Mouse (Mus musculus) forebrain, embryonic 12.5 days (tissue): ENCODE measurements at regions not wholly inside any gene's neighbourhood (a gene's known extent, or its start where the extent isn't known, plus 50 kb on each side); places are given as distances from the start of the nearest gene placed in this dataset.

Experiments used
- ATAC-seq: fragments of 200-750 bp; cut with Nextera tagmentation; 2 replicates; pipeline ENCODE4 v1.8.0; 2017; ENCODE audit warnings: moderate TSS enrichment; ENCODE audit not compliant: low FRiP score
- H3K27ac ChIP-seq: fragments of 300-500 bp; sonication (generic); 2 replicates; pipeline ENCODE4 v1.5.1; 2016; ENCODE audit warnings: mild to moderate bottlenecking
- H3K27me3 ChIP-seq: fragments of 300-500 bp; sonication (generic); 2 replicates; pipeline ENCODE4 v1.6.1; 2016; ENCODE audit warnings: mild to moderate bottlenecking
- H3K36me3 ChIP-seq: fragments of 300-500 bp; sonication (generic); replicated peaks from 2 replicates; pipeline ENCODE4 v1.6.1; 2016; ENCODE audit warnings: mild to moderate bottlenecking
- H3K4me1 ChIP-seq: fragments of 300-500 bp; sonication (generic); 2 replicates; pipeline ENCODE4 v1.6.1; 2016
- H3K4me2 ChIP-seq: fragments of 300-500 bp; sonication (generic); 2 replicates; pipeline ENCODE4 v1.6.1; 2016; ENCODE audit warnings: mild to moderate bottlenecking, moderate library complexity
- H3K4me3 ChIP-seq: fragments of 300-500 bp; sonication (generic); replicated peaks from 2 replicates; pipeline ENCODE4 v1.5.1; 2016; ENCODE audit warnings: mild to moderate bottlenecking
- H3K9ac ChIP-seq: fragments of 300-500 bp; sonication (generic); 2 replicates; pipeline ENCODE4 v1.6.1; 2016; ENCODE audit warnings: mild to moderate bottlenecking
- H3K9me3 ChIP-seq: fragments of 300-500 bp; sonication (generic); 2 replicates; pipeline ENCODE4 v1.6.1; 2016
- WGBS: fragments of 180-500 bp; shearing (Covaris S2); methylation state at CpG from one replicate; pipeline ENCODE4 v1.1.7; 2016; 5-methylcytosine and 5-hydroxymethylcytosine counted together

GRCm38 (mm10) chr12:13011023-13011761, 69.5 kb upstream of the Mycn start:
- H3K4me3 ChIP-seq: no peak overlapping the region
- H3K27ac ChIP-seq: peak overlapping the region; percentile 50; the same call in 1 of the 2 replicates
- 51% methylated on average over 9 of the region's 9 CpGs for WGBS
- no peaks in the 10 kb centered on the region for H3K9me3 ChIP-seq
- no peak overlapping the region for H3K4me2 ChIP-seq
- no peaks in the 10 kb centered on the region; the same call in 1 of the 2 replicates for H3K4me1 ChIP-seq
- peak; percentile 81; the same call in 1 of the 2 replicates for ATAC-seq
- no peaks in the 10 kb centered on the region for H3K27me3 ChIP-seq
- no peaks in the 10 kb centered on the region for H3K36me3 ChIP-seq
- no peak overlapping the region for H3K9ac ChIP-seq

DNA sequence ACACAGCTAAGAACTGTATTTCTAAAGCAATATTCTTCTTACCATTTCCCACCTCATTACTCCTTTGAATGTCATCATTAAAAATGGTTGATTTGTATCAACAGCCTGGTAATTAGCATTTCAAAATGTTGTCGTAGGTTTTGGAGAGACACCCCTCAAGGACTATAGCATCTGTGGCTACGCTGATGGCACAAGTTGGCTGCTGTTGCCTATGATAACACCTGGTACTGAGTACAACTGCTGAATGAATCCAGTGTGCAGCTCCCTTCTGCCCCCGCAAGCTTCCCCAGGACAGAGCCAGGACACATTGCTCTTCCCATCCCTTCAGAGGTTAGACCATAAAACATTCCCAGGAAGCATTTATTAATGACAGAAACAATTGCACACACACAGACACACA, 68.7 kb upstream of the Mycn start:
- Histone ChIP-seq H3K4me3 (no peak overlapping the region), H3K9ac (no peak overlapping the region), H3K27ac (peak overlapping the region; percentile 47; the same call in 1 of the 2 replicates), H3K36me3 (no peaks in the 10 kb centered on the region), H3K4me1 (no peaks in the 10 kb centered on the region; the same call in 1 of the 2 replicates), H3K27me3 (no peaks in the 10 kb centered on the region), H3K4me2 (no peak overlapping the region), H3K9me3 (no peaks in the 10 kb centered on the region)
- 70% methylated on average over 3 of the region's 3 CpGs for WGBS
- peak; percentile 59; the same call in 1 of the 2 replicates for ATAC-seq

DNA sequence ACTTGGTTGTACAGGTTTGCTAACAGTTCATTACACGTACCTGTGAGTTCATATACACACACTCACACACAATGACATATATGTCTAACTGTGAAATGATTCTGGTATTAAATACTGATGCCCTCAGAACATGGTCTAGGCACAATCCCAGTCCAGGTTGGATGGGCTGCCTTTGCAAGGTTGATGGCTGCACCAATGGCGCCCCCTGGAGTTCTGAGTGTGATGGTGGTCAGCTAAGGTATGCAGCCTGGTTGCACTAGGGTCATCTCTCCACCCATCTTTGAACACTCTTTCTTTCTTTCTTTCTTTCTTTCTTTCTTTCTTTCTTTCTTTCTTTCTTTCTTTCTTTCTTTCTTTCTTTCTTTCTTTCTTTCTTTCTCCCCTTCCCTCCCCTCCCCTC, 67.8 kb upstream of the Mycn start:
- Histone ChIP-seq H3K36me3 (no peaks in the 10 kb centered on the region), H3K4me3 (no peak overlapping the region), H3K27ac (no peak overlapping the region), H3K9ac (no peak overlapping the region), H3K4me2 (no peak overlapping the region), H3K27me3 (no peaks in the 10 kb centered on the region), H3K9me3 (no peaks in the 10 kb centered on the region), H3K4me1 (no peaks in the 10 kb centered on the region; the same call in 1 of the 2 replicates)
- 36% methylated on average over 2 of the region's 2 CpGs for WGBS
- ATAC-seq: no peak

GRCm38 (mm10) chr12:13002703-13003102, 61.0 kb upstream of the Mycn start:
- H3K4me1 ChIP-seq: no peaks in the 10 kb centered on the region
- no peak overlapping the region for H3K4me3 ChIP-seq
- WGBS: 84% methylated on average over 3 of the region's 3 CpGs
- no peak overlapping the region for H3K9ac ChIP-seq
- H3K36me3 ChIP-seq: no peaks in the 10 kb centered on the region
- H3K27ac ChIP-seq: no peak overlapping the region
- no peaks in the 10 kb centered on the region for H3K27me3 ChIP-seq
- ATAC-seq: no peak
- no peak overlapping the region for H3K4me2 ChIP-seq
- no peaks in the 10 kb centered on the region for H3K9me3 ChIP-seq

GRCm38 (mm10) chr12:13002069-13002590, 60.4 kb upstream of the Mycn start:
- ATAC-seq: no peak
- Histone ChIP-seq H3K4me3 (no peak overlapping the region), H3K4me1 (no peaks in the 10 kb centered on the region), H3K36me3 (no peaks in the 10 kb centered on the region), H3K9ac (no peak overlapping the region), H3K4me2 (no peak overlapping the region), H3K27ac (no peak overlapping the region), H3K27me3 (no peaks in the 10 kb centered on the region), H3K9me3 (no peaks in the 10 kb centered on the region)
- 87% methylated on average over 6 of the region's 6 CpGs for WGBS

- no peak overlapping the region for H3K9ac ChIP-seq
- no peak overlapping the region for H3K4me3 ChIP-seq
- no peak overlapping the region for H3K27ac ChIP-seq
- no peak overlapping the region for H3K4me2 ChIP-seq
- no peaks in the 10 kb centered on the region for H3K36me3 ChIP-seq
- ATAC-seq: no peak
- no peaks in the 10 kb centered on the region for H3K9me3 ChIP-seq
- 94% methylated on average over 9 of the region's 9 CpGs for WGBS
- H3K27me3 ChIP-seq: no peaks in the 10 kb centered on the region
- peaks cover 21% of the 10 kb centered on the region for H3K4me1 ChIP-seq
These were observed 54.3 kb upstream of the Mycn start for GRCm38 (mm10) chr12:12995974-12996361.

DNA sequence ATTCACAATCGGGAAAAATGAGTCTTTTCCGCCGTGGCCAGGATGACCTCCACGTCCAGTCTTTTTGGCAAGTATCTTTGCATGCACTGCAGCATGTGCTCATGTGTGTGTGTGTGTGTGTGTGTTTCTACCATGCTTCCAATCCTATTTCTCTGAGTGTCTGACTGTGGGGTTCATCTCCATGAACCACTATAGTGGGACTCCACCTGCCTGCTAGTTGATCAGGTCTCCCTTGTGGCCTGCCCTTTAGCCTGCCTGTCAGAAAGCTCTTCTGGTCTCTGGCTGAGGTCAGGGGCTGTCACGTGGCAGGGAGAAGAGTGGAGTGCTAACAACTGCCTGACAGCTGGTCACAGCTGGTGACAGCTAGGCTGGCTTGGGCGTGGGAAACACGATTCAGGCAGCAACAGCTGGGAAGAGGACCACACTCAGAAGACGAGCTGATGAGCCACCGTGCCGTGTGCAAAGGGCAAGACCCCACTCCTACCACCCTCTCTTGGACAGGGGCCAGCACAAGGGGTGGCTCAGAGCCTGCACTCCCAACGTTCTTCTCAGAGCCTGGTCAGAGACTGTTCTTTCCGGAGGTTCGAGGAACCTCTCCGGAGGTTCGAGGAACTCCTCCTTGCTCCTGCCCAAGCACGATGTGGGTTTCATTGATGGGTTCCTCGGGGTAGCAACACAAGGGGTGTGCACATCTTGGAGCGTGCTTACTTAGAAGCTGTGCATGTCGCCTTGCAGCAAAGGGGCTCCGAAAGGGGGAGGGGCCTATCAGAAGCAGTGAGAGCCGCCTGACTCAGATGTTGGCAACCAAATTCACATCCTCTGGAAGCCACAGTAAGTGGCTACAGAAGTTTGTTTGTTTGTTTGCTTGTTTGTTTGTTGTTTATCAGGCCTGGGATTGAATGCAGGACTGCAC, 53.6 kb upstream of the Mycn start:
- Histone ChIP-seq H3K9ac (no peak overlapping the region), H3K4me2 (no peak overlapping the region), H3K27ac (no peak overlapping the region), H3K36me3 (no peaks in the 10 kb centered on the region), H3K4me1 (peaks cover 21% of the 10 kb centered on the region), H3K4me3 (no peak overlapping the region), H3K27me3 (no peaks in the 10 kb centered on the region), H3K9me3 (no peaks in the 10 kb centered on the region)
- WGBS: 69% methylated on average over 21 of the region's 21 CpGs
- ATAC-seq: 0 out of 2 replicates have a peak, but pooled peaks have one; percentile 23

DNA sequence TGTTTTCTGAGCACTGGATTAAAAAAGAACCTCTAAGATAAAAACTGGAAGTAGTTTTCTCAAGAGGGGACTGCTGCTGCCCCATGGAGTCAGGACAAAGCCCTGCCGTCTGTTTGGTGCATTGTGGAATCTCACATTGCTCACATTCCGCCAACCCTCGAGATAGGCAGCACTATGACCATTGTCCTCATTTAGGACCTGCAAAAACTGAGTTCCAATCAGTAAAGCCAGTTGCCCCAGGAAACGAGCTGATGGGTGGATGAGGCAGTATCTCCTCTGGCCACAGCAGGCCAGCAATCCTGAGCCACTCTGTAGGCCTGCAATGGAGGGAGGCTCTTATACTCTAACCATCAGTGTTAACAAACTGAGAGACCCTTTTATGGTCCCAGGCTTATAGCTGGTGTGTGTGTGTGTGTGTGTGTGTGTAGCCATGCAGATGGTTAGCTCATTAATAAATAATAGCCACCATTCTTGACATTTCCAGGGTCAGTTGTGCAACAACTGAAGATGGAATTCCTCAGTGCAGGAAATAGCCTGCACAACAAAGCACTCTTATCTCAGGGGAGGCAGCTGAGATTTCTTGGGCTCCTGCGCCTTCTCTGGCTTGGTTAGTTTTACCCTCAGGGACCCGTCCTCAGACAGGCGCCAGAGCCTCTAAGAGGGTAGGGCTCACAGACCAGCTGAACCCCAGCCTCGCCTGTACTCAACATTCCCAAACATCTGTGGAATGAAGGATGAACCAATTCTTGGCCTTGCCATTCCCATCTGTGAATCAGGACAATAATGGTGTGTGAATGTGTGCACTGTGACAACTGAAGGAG, 52.4 kb upstream of the Mycn start:
- Histone ChIP-seq H3K27me3 (no peaks in the 10 kb centered on the region), H3K27ac (no peak overlapping the region), H3K9me3 (no peaks in the 10 kb centered on the region), H3K36me3 (no peaks in the 10 kb centered on the region), H3K4me1 (peaks cover 21% of the 10 kb centered on the region), H3K4me3 (no peak overlapping the region), H3K4me2 (no peak overlapping the region), H3K9ac (no peak overlapping the region)
- 0 out of 2 replicates have a peak, but pooled peaks have one; percentile 27 for ATAC-seq
- 39% methylated on average over 8 of the region's 8 CpGs for whole genome bisulfite sequencing
